Mouse (Mus musculus): ENCODE measurements around the gene Ccdc85c.

GRCm38 (mm10) chr12:108285225-108286011 lies 10.2 kb upstream of the Ccdc85c start:
- TF ChIP-seq USF1 (IDR thresholded peaks at IDR 0.05; ENCODE audit: low read depth) = no peak
- TF ChIP-seq CTCF (IDR thresholded peaks at IDR 0.05; ENCODE audit: control insufficient read depth, insufficient read depth, insufficient read length) = no peak
- TF ChIP-seq MAX (IDR thresholded peaks at IDR 0.05) = no peak
- no peak for TF ChIP-seq MYOG (IDR thresholded peaks at IDR 0.05; ENCODE audit: control insufficient read depth, extremely low read depth, insufficient read length)
- TF ChIP-seq MYOD1 (IDR thresholded peaks at IDR 0.05; ENCODE audit: control insufficient read depth, insufficient read length, low read depth) = no peak
- no peak for TF ChIP-seq CEBPB (IDR thresholded peaks at IDR 0.05; ENCODE audit: low read depth)
